Mouse (Mus musculus): ENCODE results near the gene Mtmr12.

The Mtmr12 gene

DNA sequence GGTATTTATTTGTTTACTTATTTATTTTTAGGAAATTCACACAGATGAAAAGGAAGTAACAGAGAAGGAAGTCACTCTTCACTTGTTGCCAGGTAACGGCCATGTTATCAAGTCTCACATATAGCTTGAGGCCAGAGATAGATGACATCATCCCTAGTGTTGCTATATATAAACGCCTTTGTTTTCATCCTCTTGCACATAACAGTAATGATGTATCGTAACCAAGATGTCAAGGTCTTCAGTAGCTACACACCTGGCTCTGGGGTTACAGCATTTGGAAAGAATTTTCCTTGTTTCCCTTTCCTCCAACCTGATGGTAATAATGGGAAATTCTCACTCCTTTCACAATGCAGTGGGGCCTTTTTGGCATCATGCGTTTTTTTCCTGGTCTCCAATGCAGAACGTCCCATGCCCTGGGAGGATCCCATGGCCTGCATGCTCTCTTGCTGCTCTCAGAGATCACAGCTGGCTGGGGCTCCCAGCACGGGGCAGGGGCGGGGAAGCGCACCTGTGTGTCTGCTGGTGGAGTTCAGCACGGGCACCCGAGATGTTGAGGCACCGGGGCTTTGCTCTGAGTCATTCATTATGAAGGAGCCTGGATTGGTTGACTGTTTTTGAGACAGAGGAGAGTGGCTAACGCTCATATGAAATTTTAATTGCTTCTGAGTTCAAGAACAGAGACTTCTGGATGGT lies 25.6 kb downstream of the Mtmr12 start:
- in situ Hi-C loops (cut with MboI; ENCODE audit: unreplicated experiment in 2 of 2) = no loop called here

- in situ Hi-C loops (cut with MboI; ENCODE audit: unreplicated experiment in 2 of 2) = no loop called here
Observed at GRCm38 (mm10) chr15:12231462-12231861, 26.6 kb downstream of the Mtmr12 start.

GRCm38 (mm10) chr15:12232429-12232828 lies 27.6 kb downstream of the Mtmr12 start:
- in situ Hi-C loops (cut with MboI; ENCODE audit: unreplicated experiment in 2 of 2) = no loop called here

DNA sequence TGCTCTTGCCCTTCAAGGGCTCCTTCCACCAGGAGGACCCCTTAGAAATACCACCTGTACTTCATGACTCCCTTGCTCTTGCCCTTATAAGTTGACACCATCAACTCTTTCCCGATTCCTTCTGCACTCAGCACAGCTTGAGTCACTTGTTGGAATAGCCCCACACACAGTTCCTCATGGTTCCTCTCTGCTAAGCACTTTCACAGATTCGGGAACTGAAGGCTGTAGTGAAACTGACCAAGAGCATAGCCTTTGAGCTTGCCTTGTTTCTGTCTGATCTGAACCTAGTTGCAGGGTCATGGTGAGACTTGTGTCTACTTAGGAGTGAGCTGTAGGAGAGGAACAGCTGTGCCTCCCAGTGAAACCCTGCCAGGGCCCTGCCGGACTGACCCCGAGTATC lies 28.2 kb downstream of the Mtmr12 start:
- in situ Hi-C loops (cut with MboI; ENCODE audit: unreplicated experiment in 2 of 2) = no loop called here

DNA sequence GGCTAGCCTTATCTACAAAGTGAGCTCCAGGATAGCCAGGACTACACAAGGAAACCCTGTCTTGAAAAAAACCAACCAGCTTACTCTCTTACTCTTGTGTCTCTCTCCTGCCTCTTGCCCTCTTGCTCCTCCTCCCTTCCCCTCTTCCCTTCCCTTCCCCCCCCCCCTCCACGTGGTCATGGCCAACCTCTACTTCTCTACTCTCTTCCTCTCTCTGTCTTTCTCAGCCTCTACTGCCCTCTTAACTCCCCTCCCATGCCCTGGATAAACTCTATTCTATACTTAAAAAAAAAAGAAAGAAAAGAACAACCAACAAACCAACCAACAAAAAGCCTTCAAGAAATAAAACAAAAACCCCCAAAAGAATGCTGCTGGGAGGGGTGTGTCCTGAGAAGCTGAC lies 30.7 kb downstream of the Mtmr12 start:
- in situ Hi-C loops (cut with MboI; ENCODE audit: unreplicated experiment in 2 of 2) = no loop called here

DNA sequence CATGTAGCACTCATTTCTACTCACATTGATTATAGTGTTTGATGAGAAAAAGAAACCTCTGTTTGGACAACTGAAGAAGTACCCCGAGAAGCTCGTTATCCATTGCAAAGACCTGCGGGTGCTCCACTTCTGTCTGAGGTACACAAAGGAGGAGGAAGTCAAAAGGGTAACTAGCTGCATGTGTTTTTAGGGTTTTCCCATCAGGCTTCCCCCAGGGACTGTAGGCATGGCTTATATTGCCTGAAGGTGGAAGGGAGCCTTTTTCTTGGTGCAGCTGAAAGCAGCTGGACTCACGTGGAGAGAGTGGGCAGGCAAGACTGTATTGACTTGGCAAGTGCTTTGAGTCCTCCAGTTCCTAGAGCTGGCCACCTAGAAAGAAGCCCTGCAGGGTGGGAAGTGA lies 31.2 kb downstream of the Mtmr12 start:
- in situ Hi-C loops (cut with MboI; ENCODE audit: unreplicated experiment in 2 of 2) = no loop called here

GRCm38 (mm10) chr15:12236961-12237360 lies 32.1 kb downstream of the Mtmr12 start:
- in situ Hi-C loops (cut with MboI; ENCODE audit: unreplicated experiment in 2 of 2) = no loop called here

DNA sequence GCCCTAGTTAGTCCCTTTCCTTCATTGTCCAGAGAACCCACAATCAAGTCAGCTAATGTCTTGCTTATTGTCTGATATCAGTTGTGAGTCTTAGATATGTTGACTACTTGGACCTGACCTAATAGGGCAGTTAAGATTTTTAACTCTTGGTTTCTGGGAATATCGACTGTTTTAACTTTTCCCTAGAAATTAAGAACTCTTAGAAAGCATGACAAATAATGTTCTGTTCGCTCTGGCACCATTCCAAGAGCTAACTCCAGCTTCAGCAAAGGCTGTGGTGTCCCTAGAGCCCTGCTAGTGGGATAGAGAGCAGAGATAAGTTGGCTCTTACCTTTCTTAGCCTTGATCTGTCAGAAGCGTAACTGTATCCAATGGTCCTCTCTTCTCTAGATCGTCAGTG lies 32.7 kb downstream of the Mtmr12 start:
- in situ Hi-C loops (cut with MboI; ENCODE audit: unreplicated experiment in 2 of 2) = no loop called here

DNA sequence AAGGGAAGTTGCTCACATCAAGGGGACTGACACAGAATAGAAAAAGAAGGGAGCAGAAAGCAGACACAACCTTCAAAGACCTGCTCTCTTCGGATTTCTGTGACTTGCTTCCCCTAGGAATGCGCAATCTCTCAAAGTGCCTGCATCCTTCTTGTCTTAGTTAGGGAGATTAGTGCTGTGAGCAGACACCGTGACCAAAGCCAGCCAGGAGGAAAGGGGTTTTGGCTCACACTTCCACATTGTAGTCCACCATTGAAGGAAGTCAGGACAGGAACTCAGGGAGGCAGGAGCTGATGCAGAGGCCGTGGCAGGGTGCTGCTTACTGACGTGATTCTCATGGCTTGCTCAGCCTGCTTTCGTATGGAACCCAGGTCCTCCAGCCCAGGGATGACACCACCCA lies 33.5 kb downstream of the Mtmr12 start:
- in situ Hi-C loops (cut with MboI; ENCODE audit: unreplicated experiment in 2 of 2) = no loop called here

DNA sequence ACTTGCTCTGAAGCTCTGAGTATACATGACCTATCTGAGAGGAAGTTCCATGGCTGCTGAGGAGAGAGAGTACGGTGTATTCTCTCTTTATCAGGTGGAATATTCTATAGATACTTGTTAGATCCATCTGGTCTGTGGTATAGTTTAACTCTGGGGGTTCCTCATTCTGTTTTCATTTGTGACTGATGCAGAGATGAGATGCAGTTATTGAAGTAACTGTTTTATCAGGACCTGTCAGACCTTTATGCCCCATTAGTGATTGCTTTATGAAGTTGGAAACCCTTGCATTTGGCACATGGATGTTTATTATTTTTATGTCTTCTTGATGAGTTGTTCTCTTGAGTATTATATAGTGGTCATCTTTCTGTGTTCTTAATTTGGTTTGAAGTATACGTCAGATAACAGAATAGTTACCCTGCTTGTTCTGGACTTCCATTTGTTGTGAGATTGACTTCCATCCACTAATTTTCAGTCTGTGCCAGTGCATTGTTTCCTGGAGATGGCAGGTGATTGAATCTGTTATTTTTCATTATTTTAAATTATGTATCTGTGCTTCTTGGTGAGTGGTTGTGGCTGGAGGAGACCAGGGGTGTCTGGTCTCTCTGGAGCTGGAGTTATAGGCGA lies 36.0 kb downstream of the Mtmr12 start:
- in situ Hi-C loops (cut with MboI; ENCODE audit: unreplicated experiment in 2 of 2) = no loop called here

- in situ Hi-C loops (cut with MboI; ENCODE audit: unreplicated experiment in 2 of 2) = no loop called here
Observed at GRCm38 (mm10) chr15:12243792-12244191, 39.0 kb downstream of the Mtmr12 start.

- in situ Hi-C loops (cut with MboI; ENCODE audit: unreplicated experiment in 2 of 2) = loop anchor here (5.0 kb wide), 2 partner anchors 38 to 48 kb away; partner anchors contain the start of gene Mtmr12 (in 1 of the 2)
Observed at GRCm38 (mm10) chr15:12245580-12246359, 40.9 kb downstream of the Mtmr12 start.

DNA sequence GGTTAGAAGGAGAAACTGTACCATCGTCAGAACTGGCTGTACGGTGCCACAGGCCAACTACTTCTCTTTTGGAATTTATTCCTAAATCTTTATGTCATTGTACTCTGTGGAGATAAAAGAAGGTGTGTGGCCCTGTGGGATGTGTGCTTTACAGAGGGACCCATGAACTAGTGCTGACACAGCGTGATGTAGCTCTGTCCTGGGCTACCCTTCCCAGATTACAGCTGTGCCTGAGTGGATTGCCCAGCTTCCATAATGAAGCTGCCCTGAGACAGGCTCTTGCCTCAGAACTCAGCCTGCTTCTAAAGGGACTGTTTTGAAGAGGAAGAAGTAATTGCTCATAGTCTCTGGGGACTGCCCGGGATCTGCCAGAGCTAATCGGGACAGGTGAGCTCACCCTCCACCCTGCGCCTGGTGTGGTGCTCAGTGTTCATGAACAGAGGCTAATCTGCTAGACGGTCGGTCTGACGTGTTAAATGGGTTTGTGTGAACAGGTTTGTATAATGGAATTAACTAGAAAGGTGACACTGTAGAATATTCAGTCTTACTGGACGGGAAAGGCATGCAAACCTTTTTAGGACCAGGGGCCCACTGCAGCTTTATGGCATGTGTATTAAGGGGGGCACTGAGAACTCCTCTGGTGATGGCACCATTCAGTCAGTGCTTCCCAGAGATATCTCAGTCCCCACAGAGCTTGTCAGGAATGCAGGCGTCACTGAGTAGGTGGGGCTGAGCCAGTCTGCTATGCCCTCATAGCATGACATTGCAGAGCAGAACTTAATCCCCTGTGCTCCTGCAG lies 41.7 kb downstream of the Mtmr12 start:
- in situ Hi-C loops (cut with MboI; ENCODE audit: unreplicated experiment in 2 of 2) = loop anchor here (5.0 kb wide), 2 partner anchors 39 to 49 kb away; partner anchors contain the start of gene Mtmr12 (in 1 of the 2)

DNA sequence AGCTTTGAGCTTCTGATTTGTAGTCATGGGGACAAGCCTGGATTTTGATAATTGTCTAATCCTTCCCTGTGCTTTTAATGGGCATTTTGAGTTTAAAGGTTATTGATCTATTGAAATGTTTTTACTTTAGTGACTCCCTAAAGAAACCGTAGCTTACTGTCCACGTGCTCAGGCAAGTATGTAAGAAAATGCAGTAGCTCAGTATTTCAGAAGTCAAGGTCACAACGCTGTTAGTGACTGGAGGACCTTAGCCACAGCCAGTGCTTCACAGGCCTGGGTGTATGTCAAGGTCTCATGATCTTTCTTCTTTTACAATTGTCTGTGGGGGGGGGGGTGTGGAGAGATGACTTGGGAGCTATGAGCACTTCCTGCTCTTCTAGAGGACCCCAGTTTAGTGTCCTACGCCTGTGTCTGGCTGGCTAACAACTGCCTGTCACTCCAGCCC lies 42.4 kb downstream of the Mtmr12 start:
- in situ Hi-C loops (cut with MboI; ENCODE audit: unreplicated experiment in 2 of 2) = loop anchor here (5.0 kb wide), 2 partner anchors 40 to 50 kb away; partner anchors contain the start of gene Mtmr12 (in 1 of the 2)

- in situ Hi-C loops (cut with MboI; ENCODE audit: unreplicated experiment in 2 of 2) = loop anchor here (5.0 kb wide), 2 partner anchors 41 to 51 kb away; partner anchors contain the start of gene Mtmr12 (in 1 of the 2)
Observed at GRCm38 (mm10) chr15:12248279-12248678, 43.5 kb downstream of the Mtmr12 start.

GRCm38 (mm10) chr15:12250350-12250749 lies 45.5 kb downstream of the Mtmr12 start:
- in situ Hi-C loops (cut with MboI; ENCODE audit: unreplicated experiment in 2 of 2) = loop anchor here in 1 of 2 experiments (25.0 kb wide), 1 partner anchor 1213 kb away; the partner anchor contains the start of gene Rxfp3

- in situ Hi-C loops (cut with MboI; ENCODE audit: unreplicated experiment in 2 of 2) = loop anchor here in 1 of 2 experiments (25.0 kb wide), 1 partner anchor 1214 kb away; the partner anchor contains the start of gene Rxfp3
Observed at GRCm38 (mm10) chr15:12251416-12252140, 46.8 kb downstream of the Mtmr12 start.

DNA sequence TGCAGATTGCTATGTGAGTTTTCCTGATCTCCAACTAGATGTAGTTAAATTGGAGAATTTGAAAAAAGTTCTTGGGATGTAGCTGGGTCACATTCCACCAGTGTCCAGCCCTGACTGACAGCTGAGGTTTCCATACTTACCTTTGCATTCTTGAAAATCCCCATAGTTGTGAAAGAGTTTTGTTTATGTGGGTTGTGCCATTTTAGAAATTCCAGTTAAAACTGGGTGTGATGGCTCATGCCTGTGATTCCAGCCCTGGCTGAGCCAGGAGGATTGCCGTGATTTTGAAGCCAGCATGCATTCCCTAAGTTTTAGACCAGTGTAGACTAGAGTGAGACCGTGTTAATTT lies 47.3 kb downstream of the Mtmr12 start:
- in situ Hi-C loops (cut with MboI; ENCODE audit: unreplicated experiment in 2 of 2) = loop anchor here in 1 of 2 experiments (25.0 kb wide), 1 partner anchor 1215 kb away; the partner anchor contains the start of gene Rxfp3

- in situ Hi-C loops (cut with MboI; ENCODE audit: unreplicated experiment in 2 of 2) = loop anchor here in 1 of 2 experiments (25.0 kb wide), 1 partner anchor 1221 kb away; the partner anchor contains the start of gene Rxfp3
Observed at GRCm38 (mm10) chr15:12257730-12258494, 53.1 kb downstream of the Mtmr12 start.

Data from v-Abl transformed pro-B cells (cell line).